Mouse (Mus musculus) 3T3-L1 (cell line): ENCODE results near the gene Adap1.
A peak's percentile ranks its signal among the peaks of the same experiment; 100 is the strongest.

Source experiments
- DNase-seq: peaks from one replicate; pipeline ENCODE4 v3.0.0-alpha.2; 2015; ENCODE audit warnings: low read depth, low spot score

The Adap1 gene

DNA sequence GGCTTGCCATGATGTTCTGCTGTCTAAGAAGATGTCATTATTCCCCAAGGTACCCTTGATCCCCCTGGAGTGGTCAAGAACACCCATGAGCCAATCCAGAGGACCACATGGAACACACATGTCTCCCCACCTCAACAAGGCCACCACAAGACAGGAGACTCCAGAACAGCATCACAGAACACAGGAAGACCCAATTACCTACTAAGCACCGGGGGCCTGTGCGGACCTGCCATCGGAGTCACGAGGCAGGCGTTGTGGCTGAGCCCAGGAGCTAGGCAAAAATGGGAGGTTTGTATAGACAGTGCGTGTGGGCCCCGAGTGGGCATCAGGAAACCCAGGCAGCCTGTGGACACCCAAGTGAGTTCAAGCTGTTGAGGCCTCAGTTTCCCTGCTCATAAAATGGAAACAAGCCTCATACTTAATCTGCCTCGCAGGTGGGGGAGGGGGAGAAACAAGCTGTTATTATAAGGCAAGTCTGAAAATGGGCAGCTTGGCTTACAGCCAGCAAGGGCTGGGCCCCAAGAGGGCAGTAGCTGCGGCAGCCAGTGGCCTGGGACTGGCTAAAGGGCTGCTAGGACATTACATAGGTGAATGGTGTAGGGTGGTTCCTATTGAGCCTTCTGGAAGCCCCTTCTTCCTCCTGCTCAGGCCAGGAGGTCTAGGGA, 2.0 kb downstream of the Adap1 start:
- DNase-seq: no peak

DNA sequence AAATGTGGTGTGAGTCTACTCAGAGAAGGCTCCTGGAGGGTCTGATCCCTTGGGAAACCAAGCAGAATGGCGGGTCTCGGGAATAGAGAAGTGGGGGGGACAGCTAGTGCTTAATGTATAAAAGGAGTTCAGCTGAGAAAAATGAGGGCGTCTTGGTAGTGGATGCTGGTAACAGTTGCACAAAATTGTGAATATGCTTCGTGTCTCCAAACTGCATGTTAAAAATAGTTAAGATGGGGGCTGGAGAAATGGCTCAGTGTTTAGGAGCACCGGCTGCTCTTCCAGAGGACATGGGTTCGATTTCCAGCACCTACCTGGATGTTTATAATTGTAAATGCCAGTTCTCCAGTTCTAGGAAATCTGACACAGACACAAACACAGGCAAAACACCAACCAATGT, 4.1 kb downstream of the Adap1 start:
- no peak for DNase-seq

DNA sequence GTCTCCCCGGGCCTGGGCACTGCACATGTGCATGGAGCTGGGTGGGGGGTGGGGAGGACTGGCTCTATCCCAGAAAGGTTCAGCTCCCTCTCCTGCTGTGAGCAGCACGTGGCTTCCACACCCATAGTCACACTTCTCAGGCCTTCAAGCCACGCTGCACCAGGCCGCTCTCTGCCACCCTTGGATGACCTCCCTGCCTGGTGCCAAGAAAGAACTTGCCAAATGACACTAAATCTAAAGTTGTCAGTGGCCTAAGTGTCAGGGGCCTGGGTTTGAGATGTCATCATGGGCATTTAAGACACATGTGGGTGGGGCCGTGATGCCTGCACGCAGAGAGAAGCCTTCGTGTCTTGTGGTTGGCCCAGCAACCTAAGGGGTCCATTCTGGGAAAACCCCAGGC, 5.0 kb downstream of the Adap1 start:
- DNase-seq: no peak

DNA sequence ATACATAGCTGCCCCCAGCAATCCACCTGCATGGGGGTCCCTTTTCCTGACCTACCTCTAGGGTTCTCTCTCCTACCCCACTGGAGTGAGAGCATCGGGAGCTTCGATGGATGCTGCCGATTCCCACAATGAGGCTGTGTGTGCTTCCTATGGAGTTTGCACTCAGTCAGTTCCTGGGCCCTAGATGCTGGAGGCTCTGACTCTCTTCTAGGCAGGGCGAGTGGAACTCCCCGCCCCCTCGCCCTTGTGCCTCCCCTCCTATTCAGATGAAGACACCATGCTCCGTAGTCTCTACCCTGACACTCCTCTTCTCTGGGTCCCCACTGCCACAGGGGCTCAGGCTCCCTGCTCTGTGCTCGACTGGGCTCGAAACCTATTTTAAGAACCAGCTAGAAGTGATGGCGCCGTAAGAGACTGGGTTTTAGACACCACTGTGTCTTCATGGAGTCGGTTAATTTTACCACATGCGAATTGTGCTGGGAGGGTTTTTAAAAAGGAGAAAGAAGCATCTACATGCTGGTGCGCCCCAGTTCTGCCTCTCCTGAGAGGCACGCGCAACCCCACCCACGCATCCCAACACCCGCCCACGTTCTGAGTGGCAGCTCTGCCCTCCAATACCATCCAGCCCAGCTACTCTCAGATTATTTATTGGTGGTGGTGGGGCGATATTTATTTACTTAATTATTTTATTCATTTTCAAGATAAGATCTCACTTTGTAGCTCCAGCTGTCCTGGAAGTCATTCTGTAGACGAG, 7.5 kb downstream of the Adap1 start:
- no peak for DNase-seq

DNA sequence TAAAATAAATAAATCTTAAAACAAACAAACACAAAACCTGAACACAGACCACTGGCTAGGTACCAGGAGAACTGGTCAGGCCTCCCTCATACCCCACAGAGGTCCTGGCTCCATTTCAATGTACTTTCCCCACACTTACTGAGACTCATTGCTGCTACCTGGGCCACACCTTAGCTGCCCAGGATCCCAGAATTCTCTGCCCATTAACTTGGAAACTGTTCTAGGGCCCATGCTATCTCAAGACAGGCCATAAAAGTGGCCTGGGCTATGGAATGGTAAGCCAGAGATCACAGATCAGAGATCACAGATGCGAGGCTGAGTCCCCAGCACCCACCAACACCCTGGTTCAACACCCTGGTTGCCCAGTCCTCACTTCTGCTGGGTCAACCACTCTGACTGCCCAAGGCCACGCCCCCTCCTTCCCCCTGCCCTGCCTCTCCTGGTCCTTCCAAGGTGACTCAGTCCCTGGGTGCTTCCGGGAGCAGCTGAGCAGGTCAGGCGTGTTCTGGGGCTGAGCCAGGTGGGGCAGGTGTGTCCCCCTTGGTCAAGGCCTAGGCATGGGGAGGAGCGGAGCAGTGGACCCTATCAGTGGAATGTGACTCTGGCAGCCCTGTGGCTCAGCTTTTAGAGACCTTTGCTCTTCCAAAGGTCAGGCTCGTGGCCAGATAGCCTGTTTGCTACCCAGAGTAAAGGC, 8.3 kb downstream of the Adap1 start:
- DNase-seq: no peak

DNA sequence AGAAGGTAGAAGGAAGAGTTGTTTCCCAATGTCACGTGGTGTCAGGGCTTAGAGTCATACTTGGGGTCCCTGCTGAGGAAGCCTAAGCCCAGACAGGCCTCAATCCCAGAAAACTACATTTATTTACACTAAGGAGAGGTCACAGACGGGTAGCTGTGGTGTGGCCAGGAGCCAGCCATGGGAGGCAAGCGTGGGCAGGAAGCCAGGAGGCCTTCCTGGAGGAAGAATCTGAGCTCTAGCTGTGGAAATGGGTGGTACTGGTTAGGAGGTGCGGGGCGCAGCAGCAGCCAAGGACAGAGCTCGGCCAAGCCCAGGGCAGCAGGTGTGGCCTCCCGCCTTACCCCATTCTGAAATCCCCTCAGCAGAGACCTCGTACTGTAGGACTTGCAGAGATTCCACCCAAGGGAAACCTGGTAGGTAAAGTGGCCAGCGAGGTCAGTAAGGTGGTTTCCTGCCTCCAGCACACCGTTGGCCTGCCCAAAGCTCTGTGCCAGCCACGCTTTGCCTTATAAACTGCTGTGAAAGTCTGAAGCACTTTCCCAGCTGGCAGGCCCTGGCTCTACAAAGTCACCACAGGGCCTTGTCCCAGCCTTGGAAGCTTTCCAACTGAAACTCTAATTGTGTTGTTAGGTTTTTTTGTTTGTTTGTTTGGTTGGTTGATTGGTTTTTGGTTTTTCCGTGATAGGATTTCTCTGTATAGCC, 10.3 kb downstream of the Adap1 start:
- peak; percentile 37 for DNase-seq

DNA sequence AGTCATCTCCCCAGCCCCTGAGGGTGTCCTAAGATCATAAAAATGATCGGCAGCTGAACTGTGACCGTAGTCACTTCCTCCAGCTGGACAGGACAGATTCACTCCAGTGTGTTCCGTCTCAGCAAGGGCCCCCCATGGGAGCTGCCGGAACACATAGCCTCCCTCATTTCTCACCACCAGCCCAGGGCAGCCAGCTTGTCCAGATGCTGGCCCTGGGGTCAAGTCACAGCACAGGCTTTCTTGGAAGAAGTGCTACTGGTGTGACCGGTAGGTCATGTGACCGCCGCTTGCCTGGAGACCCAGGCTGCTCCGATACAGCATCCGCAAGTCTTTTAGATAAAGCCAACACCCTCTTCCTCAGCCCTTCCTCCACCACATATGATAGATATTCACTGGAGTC, 11.9 kb downstream of the Adap1 start:
- no peak for DNase-seq

DNA sequence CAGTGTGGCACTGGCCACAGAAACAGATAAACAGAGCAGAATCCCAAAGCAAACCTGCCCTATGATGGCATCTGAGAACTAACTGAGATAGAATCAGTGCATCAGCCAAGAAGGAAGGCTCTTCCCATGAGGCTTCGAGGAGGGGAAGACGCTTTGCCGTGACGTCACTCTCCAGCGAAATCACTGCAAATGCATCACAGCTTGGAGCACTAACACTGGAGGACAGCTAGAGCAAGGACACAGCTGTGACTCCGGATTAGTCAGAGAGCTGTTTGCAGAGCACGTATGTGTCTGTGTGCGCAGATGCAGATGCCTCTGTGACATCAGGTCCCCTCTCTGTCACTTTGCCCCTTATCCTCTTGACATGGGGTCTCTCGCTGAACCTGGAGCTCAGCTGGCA, 13.6 kb downstream of the Adap1 start:
- no peak for DNase-seq

DNA sequence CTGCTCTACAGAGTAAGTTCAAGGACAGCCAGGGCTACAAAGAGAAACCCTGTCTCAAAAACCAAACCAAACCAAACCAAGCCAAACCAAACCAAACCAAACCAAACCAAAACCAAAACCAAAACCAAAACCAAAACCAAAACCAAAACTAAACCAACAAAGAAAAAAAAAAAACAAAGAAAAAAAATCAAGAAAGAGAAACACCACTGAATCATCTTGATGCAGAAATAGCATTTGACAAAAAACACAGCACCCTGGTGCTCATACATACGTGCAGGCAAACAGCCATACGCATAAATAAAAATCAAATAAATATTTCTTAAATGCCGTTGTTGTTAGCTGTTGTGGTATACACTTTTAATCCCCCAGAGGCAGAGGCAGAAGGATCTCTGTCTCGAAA, 14.9 kb downstream of the Adap1 start:
- DNase-seq: no peak

DNA sequence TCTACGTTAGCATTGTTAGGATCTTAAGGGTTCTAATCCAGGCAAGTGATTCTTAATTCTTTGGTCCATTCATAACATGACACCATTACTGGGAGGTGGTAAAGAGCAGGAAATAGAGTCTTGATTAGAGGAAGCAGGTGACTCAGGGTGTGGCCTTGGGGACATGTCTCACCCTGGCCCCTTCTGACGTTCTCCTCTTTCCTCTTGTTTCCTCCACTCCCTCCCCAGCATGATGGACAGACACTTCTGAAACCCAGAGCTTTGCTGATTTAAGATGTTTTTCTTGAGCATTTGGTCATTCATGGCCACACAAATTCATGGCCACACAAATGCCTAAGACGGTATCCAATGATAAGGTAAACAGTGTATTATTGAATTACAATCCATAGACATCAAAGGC, 15.5 kb downstream of the Adap1 start:
- DNase-seq: no peak

DNA sequence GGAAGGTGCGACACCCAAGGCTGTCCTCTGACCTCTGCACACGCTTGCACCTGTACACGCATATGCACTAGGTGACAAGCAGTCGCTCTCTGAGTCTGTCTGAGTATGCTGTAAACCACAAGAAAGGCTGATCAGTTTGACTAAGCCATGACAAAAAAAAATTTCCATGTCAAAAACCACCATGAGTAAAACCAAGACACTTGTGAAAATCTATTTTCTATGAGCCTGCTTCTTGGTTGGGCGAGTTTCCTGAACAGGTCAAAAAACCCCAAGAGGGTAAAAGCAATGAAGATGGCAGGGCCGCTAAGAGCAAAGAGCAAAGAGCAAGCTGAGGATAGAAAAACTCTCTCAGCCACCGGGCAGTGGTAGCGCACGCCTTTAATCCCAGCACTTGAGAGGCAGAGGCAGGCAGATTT, 21.8 kb downstream of the Adap1 start:
- no peak for DNase-seq

DNA sequence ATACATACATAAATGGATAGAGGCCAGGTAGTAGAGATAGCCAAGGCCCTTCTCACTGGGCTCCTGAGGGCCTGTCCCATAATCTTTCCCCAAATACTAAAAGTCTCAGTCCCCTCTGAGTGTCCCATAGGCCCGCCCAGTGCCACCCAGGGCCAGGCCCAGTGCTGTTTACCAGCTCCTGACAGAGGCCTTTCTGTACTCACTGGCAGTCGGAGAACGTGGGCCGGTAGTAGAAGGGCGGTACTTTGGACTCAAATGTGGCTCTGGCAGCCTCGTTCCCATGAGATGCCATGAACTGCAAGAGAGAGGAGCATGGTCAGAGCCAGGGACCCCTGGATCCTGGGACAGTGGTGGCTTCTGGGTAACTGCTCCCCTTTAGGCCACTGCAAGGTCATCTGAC, 23.3 kb downstream of the Adap1 start:
- no peak for DNase-seq

DNA sequence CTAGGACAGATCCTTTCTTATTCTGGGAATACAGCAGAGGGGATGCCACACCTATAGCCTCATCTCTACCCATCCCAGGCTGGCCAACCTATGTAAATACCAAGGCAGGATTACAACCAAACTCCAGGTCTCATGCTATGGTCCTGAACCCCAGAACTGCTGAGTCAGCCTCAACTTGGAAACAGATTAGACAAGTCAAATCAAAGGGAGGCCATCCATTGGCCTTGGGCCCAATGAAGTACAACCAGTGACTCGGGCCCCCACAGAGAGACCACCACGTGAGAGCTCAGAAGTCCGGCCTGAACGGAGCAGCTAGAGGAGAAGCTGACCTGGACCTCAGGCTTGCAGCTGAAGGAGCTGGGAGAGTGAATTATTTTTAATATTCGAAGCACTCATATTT, 27.7 kb downstream of the Adap1 start:
- no peak for DNase-seq

DNA sequence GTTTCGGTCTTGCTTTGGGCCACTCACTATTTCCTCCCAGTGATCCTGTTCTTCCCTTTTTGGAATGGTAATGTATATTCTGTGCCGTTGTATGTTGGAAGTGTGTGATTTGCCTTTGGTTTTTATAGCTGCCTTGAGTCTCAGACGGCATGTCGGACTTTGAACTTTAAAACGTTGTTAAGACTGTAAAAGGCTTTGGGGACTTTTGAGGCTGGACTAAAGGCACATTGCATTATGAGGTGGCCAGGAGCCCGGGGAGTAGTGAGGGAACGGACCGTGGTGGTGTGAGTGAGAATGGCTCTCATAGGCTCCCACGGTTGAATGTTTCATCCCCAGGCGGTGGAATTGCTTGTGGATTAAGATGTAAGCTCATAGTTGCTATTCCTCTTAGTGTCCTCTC, 28.3 kb downstream of the Adap1 start:
- DNase-seq: no peak

DNA sequence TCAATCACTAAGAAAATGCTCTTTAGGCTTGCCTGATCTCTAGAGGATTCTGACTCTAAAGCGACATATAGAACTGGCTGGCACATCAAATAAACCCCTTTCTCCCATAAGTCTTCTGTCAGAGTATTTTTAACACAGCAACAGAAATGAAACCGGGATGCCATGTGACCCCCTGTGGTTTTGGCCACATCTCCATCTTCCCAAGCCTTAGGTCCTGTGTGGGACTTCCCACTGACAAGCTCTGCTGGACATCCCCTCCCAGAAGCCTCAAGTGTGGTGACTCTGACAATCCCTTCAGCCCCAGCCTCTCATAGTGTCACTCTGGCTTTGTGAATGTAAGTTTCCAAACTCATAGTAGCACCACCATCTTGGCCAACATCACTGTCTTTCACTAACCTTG, 31.3 kb downstream of the Adap1 start:
- DNase-seq: no peak

DNA sequence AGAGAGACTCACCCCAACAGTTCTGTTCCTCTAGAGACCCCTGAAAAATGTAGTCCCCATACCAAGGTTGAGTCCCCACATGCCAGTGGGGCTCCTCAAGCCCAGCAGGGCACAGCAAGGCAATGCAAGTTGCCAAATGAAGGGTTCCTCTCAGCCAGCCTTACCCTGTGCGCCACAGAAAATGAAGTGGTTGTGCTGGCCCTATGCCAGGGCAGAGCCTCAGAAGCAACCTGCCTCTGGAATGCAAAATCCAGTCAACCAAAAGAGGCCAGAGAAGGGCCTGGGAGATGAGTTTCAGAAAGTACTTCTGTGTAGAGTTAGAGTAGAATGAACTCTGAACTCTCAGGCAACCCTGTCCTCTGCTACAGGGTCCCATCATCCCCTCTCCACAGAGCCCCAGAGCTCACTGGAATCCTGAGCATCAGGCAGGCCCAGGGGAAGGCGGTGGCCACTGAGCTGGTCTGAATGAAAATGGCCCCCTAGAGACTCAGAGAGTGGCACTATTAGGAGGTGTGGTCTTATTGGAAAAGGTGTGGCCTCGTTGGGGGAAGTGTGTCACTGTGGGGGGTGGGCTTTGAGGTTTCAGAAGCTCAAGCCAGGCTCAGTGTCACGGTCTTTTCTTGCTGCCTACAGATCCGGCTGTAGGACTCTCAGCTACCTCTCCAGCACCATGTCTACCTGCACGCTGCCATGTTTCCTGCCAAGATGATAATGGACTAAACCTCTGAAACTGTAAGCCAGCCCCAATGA, 33.4 kb downstream of the Adap1 start:
- no peak for DNase-seq

DNA sequence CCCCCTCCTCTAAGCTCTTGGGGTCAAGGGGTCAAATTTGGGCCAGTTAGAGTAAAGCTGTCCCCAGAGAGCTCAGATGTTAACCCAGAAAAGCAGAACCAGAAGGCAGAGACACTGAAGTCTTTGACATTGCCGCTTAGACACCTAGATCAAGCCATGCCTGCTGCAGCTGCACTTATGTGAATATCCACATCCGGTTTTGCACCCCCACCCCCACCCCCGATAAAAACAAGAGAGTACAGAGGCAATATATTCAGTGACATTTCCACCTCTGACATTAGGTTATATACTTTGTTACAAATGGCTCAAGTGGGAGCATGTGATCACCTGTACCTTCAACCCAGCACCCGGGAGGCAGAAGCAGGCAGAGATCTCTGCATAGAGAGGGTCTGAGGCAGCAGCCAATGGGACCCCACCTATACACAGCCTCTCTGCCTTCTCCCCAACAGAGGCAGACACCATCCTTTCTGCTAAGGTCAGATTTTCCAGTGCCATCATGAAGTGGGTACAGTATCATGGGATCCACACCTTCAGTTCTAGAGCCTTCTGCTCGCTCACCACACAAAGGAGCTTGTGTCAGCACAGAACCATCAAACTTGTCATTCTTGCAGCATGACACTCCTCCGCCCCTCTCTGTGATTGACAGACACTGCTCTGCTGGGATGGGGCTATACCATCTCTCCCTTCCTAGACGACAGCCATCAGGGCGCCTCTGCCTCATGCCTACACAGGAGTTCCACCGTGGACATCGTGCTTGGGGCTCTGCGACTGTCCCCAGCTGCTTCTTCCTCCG, 34.8 kb downstream of the Adap1 start:
- DNase-seq: no peak

DNA sequence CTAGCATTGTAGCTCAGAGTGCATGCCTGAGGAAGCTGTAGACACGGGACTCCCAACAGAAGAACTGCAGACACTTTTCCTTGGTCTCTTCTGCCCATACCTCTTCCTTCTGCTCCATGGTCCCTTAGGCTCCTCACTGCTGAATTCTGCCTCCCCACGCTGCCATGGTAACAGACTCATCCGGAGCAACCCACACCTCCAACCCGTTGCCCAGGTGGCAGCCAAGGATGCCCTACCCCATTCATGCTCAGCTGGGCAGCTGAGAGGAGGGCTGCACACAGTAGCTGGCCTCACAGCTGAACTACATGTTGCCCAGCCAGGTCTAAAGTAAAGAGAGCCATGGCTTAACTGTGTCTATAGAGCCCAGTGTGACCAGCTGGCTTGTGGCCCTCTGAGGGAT, 36.8 kb downstream of the Adap1 start:
- DNase-seq: no peak

DNA sequence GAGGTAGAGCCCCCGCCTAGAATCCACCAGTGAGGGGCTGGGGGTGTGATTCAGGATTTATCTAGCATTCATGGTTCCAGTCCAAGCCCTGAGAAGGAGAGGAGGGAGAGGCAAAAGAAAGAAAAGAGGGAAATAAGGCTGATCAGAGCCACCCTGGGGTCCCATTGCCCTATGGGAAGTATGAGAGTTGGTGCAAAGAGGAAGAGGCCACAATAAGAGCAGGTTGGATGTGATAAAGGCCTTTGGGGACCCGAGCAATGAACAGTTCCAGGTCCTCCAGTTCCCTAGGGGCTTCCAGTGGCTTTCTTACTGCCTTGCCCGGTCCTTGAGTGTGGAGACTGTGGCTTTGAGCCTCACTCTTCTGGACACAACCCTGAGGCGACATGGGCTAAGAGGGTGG, 37.6 kb downstream of the Adap1 start:
- DNase-seq: no peak

DNA sequence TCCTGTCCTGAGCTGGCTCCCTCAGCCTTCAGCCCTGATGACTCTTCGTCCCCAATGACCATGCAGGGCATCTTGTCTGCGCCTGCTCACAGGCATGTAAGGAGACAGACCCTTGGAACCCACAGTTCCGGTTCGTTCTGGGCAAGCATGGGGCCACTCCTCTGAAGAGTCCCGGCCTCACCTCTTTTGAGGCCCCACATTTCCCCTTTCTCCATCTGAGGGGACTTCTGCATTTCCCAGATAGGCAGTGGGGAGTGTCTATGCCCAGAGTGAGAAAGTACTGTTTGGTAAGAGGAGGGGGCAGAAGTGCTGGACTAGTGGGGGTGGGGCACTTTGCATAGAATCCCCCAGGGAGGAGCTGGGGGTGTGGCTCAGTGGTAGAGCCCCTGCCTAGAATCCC, 38.3 kb downstream of the Adap1 start:
- DNase-seq: no peak
